Comparison of ENCODE assay signal across 28 mouse cellular contexts in genomic region chr3:113539692-113540091, GRCm38 (mm10). TPM values are rescaled to one million over a fixed set of nuclear protein-coding genes. Genes with fewer than 3 reads are reported as not detected.
DNase-seq lines count a peak whose midpoint lies in the region; ATAC-seq and TF ChIP-seq lines count a peak whose summit lies in the region.
"Had no signal": no experiment of that assay in that cellular context is flagged by ENCODE, and none has a peak within 500 bp of the region (broad histone marks: within the 10 kb centered on the region; RNA-seq: fewer than 3 reads in every experiment).

No protein-coding gene starts in this region.

- no peaks in the 10 kb centered on the region for H3K36me3 ChIP-seq in intestine, embryonic 15.5 days
- H3K36me3 ChIP-seq in intestine, postnatal 0 days (ENCODE audit: control insufficient read depth, insufficient read depth): no peaks in the 10 kb centered on the region
- H3K36me3 ChIP-seq in liver, embryonic 16.5 days (ENCODE audit: control insufficient read depth, insufficient read depth): no peaks in the 10 kb centered on the region
- H3K36me3 ChIP-seq in liver, embryonic 11.5 days (ENCODE audit: control insufficient read depth, insufficient read depth, low read length): no peaks in the 10 kb centered on the region
- no peaks in the 10 kb centered on the region for H3K36me3 ChIP-seq in stomach, postnatal 0 days (ENCODE audit: control insufficient read depth, insufficient read depth, low read length)
- H3K36me3 ChIP-seq: embryonic facial prominence, embryonic 10.5 days; embryonic facial prominence, embryonic 12.5 days; G1E had no signal

- H3K9ac ChIP-seq in intestine, embryonic 15.5 days: no peak overlapping the region
- H3K9ac ChIP-seq in intestine, postnatal 0 days (ENCODE audit: low read depth, low read length): no peak overlapping the region
- no peak overlapping the region for H3K9ac ChIP-seq in liver, embryonic 16.5 days (ENCODE audit: low read depth, low read length)
- no peak overlapping the region for H3K9ac ChIP-seq in liver, embryonic 11.5 days (ENCODE audit: low read depth, low read length)
- H3K9ac ChIP-seq in stomach, postnatal 0 days (ENCODE audit: low read length): no peak overlapping the region
- H3K9ac ChIP-seq: embryonic facial prominence, embryonic 12.5 days; forebrain, embryonic 13.5 days had no signal

- TF ChIP-seq POLR2A in lung, adult 2 months (IDR thresholded peaks at IDR 0.05; ENCODE audit: borderline replicate concordance, extremely low read depth, low read depth, low read length): no peak

- no peak for TF ChIP-seq EP300 in stomach, postnatal 0 days (optimal IDR thresholded peaks at IDR 0.05)

- no peak for TF ChIP-seq CTCF in intestine, postnatal 0 days (IDR thresholded peaks at IDR 0.05; ENCODE audit: low read depth)
- TF ChIP-seq CTCF in lung, adult 2 months (IDR thresholded peaks at IDR 0.05; ENCODE audit: insufficient read depth, low read length): no peak
- no peak for TF ChIP-seq CTCF in stomach, postnatal 0 days (IDR thresholded peaks at IDR 0.05; ENCODE audit: low read depth)

- intact Hi-C loops in heart, postnatal 25 days (cut with DNase I): no loop called here

- H3K4me3 ChIP-seq in intestine, embryonic 15.5 days (replicated peaks): no peak overlapping the region
- no peak overlapping the region for H3K4me3 ChIP-seq in intestine, postnatal 0 days (ENCODE audit: low read depth, low read length)
- no peak overlapping the region for H3K4me3 ChIP-seq in liver, embryonic 16.5 days (ENCODE audit: low read depth, low read length)
- H3K4me3 ChIP-seq in liver, embryonic 11.5 days (ENCODE audit: low read depth, low read length): no peak overlapping the region
- no peak overlapping the region for H3K4me3 ChIP-seq in lung, adult 2 months (replicated peaks; ENCODE audit: extremely low read depth, low read depth, low read length)
- H3K4me3 ChIP-seq in stomach, postnatal 0 days (ENCODE audit: low read depth, low read length): no peak overlapping the region
- H3K4me3 ChIP-seq: embryonic facial prominence, embryonic 10.5 days; embryonic facial prominence, embryonic 12.5 days; forebrain, embryonic 13.5 days had no signal

- no peak overlapping the region for H3K27ac ChIP-seq in intestine, embryonic 15.5 days
- H3K27ac ChIP-seq in intestine, postnatal 0 days (ENCODE audit: low read depth, low read length): no peak overlapping the region
- H3K27ac ChIP-seq in liver, embryonic 16.5 days (ENCODE audit: low read length): no peak overlapping the region
- H3K27ac ChIP-seq in liver, embryonic 11.5 days (ENCODE audit: low read depth, low read length): no peak overlapping the region
- no peak overlapping the region for H3K27ac ChIP-seq in stomach, postnatal 0 days (replicated peaks)
- H3K27ac ChIP-seq: embryonic facial prominence, embryonic 10.5 days; embryonic facial prominence, embryonic 12.5 days; forebrain, embryonic 13.5 days had no signal

- no peak for DNase-seq in liver, embryonic 11.5 days (ENCODE audit: low spot score)
- DNase-seq in lung, postnatal 25 days (ENCODE audit: low spot score): peak; percentile 8
- no peak for DNase-seq in lung, adult 2 months
- DNase-seq in stomach, postnatal 0 days (ENCODE audit: low spot score): no peak
- no peak for DNase-seq in heart, postnatal 25 days (ENCODE audit: low spot score)
- DNase-seq: adrenal gland, adult 8-10 months; adrenal gland, postnatal 14 days; adrenal gland, postnatal 36 days; B cell, adult 2 months; cerebellum, adult 11-12 months; cerebellum, adult 2 months; cerebellum, adult 9-10 months; cerebellum, postnatal 10 days; cerebellum, postnatal 25 days had no signal

- H3K9me3 ChIP-seq in intestine, embryonic 15.5 days: no peaks in the 10 kb centered on the region
- H3K9me3 ChIP-seq in intestine, postnatal 0 days (ENCODE audit: control insufficient read depth): no peaks in the 10 kb centered on the region
- H3K9me3 ChIP-seq in liver, embryonic 16.5 days (replicated peaks; ENCODE audit: control insufficient read depth, low read length): no peaks in the 10 kb centered on the region
- H3K9me3 ChIP-seq in liver, embryonic 11.5 days (ENCODE audit: control insufficient read depth, low read length): no peaks in the 10 kb centered on the region
- H3K9me3 ChIP-seq in stomach, postnatal 0 days (ENCODE audit: control insufficient read depth, low read length): no peaks in the 10 kb centered on the region
- H3K9me3 ChIP-seq: embryonic facial prominence, embryonic 10.5 days; embryonic facial prominence, embryonic 12.5 days; forebrain, embryonic 13.5 days; G1E had no signal

- H3K27me3 ChIP-seq in intestine, embryonic 15.5 days (replicated peaks): no peaks in the 10 kb centered on the region
- no peaks in the 10 kb centered on the region for H3K27me3 ChIP-seq in intestine, postnatal 0 days (replicated peaks; ENCODE audit: control insufficient read depth, insufficient read depth, low read length)
- H3K27me3 ChIP-seq in liver, embryonic 16.5 days (ENCODE audit: control insufficient read depth, insufficient read depth, low read depth, low read length): no peaks in the 10 kb centered on the region
- no peaks in the 10 kb centered on the region for H3K27me3 ChIP-seq in liver, embryonic 11.5 days (replicated peaks; ENCODE audit: control insufficient read depth, insufficient read depth, low read length)
- H3K27me3 ChIP-seq in stomach, postnatal 0 days (ENCODE audit: control insufficient read depth, insufficient read depth, low read length): no peaks in the 10 kb centered on the region
- H3K27me3 ChIP-seq: CH12.LX; embryonic facial prominence, embryonic 12.5 days; forebrain, embryonic 13.5 days had no signal

- H3K4me2 ChIP-seq in intestine, embryonic 15.5 days (replicated peaks): no peak overlapping the region
- no peak overlapping the region for H3K4me2 ChIP-seq in intestine, postnatal 0 days (replicated peaks; ENCODE audit: low read depth)
- no peak overlapping the region for H3K4me2 ChIP-seq in liver, embryonic 16.5 days (ENCODE audit: low read depth, low read length)
- H3K4me2 ChIP-seq in liver, embryonic 11.5 days: no peak overlapping the region
- no peak overlapping the region for H3K4me2 ChIP-seq in stomach, postnatal 0 days (replicated peaks; ENCODE audit: low read depth)
- H3K4me2 ChIP-seq: embryonic facial prominence, embryonic 12.5 days; forebrain, embryonic 13.5 days had no signal

- H3K4me1 ChIP-seq in intestine, embryonic 15.5 days (replicated peaks): no peaks in the 10 kb centered on the region
- H3K4me1 ChIP-seq in intestine, postnatal 0 days (replicated peaks; ENCODE audit: control insufficient read depth, insufficient read depth, low read length): no peaks in the 10 kb centered on the region
- no peaks in the 10 kb centered on the region for H3K4me1 ChIP-seq in liver, embryonic 16.5 days (ENCODE audit: control insufficient read depth, low read depth, low read length)
- H3K4me1 ChIP-seq in liver, embryonic 11.5 days (replicated peaks; ENCODE audit: control insufficient read depth, insufficient read depth, low read length): no peaks in the 10 kb centered on the region
- H3K4me1 ChIP-seq in lung, adult 2 months (ENCODE audit: control insufficient read depth, insufficient read depth, low read length): no peaks in the 10 kb centered on the region
- H3K4me1 ChIP-seq in stomach, postnatal 0 days (replicated peaks; ENCODE audit: control insufficient read depth, insufficient read depth): no peaks in the 10 kb centered on the region
- H3K4me1 ChIP-seq: embryonic facial prominence, embryonic 12.5 days; forebrain, embryonic 13.5 days had no signal

- peak; percentile 61; the same call in 1 of the 2 replicates for ATAC-seq in intestine, embryonic 15.5 days
- no peak for ATAC-seq in intestine, postnatal 0 days
- peak; percentile 32; the same call in 1 of the 2 replicates for ATAC-seq in liver, embryonic 16.5 days (ENCODE audit: low read depth)
- no peak for ATAC-seq in liver, embryonic 11.5 days (replicated peaks; ENCODE audit: low FRiP score)
- 0 out of 2 replicates have a peak, but pooled peaks have one; percentile 18 for ATAC-seq in stomach, postnatal 0 days (ENCODE audit: low FRiP score, low TSS enrichment)
- ATAC-seq: activated CD4-positive, CD25-positive, alpha-beta regulatory T cell, adult 4 months; CD4-positive, CD25-positive, alpha-beta regulatory T cell, adult 4 months; forebrain, embryonic 13.5 days; Patski had no signal

RNA-seq across cellular contexts. Expression of gene Amy2a1, which starts 7.5 kb away (rescaled TPM):
- polyA plus RNA-seq in intestine, embryonic 15.5 days (2015; fragmentation: Nextera tagmentation; extraction: Ambion mirVana): 1,297 and 3,563 TPM in 2 replicates
- 5.9 and 12.7 TPM in 2 replicates for polyA plus RNA-seq in intestine, postnatal 0 days (2015; fragmentation: Nextera tagmentation; extraction: Ambion mirVana)
- 17.2 and 66.8 TPM in 2 replicates for polyA plus RNA-seq in liver, embryonic 16.5 days (2015; fragmentation: Nextera tagmentation; extraction: Ambion mirVana)
- polyA plus RNA-seq in liver, embryonic 11.5 days (2014; fragmentation: Nextera tagmentation; extraction: Ambion mirVana): not detected in 2 replicates
- not detected in 2 replicates for polyA plus RNA-seq in lung, adult 2 months (2012; rRNA removed)
- 3.9 TPM in 1 of 2 replicates, not detected in the other for polyA plus RNA-seq in stomach, postnatal 0 days (2015; fragmentation: Nextera tagmentation; extraction: Ambion mirVana)
- total RNA-seq in heart, postnatal 25 days (2021): not detected
- total RNA-seq: adrenal gland, adult 18-20 months; adrenal gland, adult 8-10 months; adrenal gland, postnatal 36 days; CH12.LX; G1E had no signal
- polyA plus RNA-seq: activated CD4-positive, CD25-positive, alpha-beta regulatory T cell, adult 4 months; CD4-positive, CD25-positive, alpha-beta regulatory T cell, adult 4 months; embryonic facial prominence, embryonic 10.5 days; embryonic facial prominence, embryonic 12.5 days; embryonic facial prominence, embryonic 14.5 days; forebrain, embryonic 11.5 days; G1E; Patski had no signal

Comparison
In these comparisons a context has a peak if more than half of its experiments do, and no peak if none do; other contexts are left out.
1. ATAC-seq: peak in intestine, embryonic 15.5 days (single experiment), liver, embryonic 16.5 days (single experiment) and stomach, postnatal 0 days (single experiment); none in intestine, postnatal 0 days (single experiment) and liver, embryonic 11.5 days (single experiment).
2. RNA of gene Amy2a1, which starts 7.5 kb away (polyA plus RNA-seq): 1,297 to 3,563 TPM in intestine, embryonic 15.5 days; 17.2 to 66.8 TPM in liver, embryonic 16.5 days, 5.9 to 12.7 TPM in intestine, postnatal 0 days, 3.9 TPM in stomach, postnatal 0 days, not detected in lung, adult 2 months and not detected in liver, embryonic 11.5 days; every median in the first group is over 10 times any median in the second.